Mouse (Mus musculus): ENCODE results near the gene Nt5c.
"Not testable (repeated sequence)": the region's sequence is repeated elsewhere in the genome, so short reads cannot be mapped to it uniquely, and the experiment has no call there.

The Nt5c gene

GRCm38 (mm10) chr11:115463397-115463796 is 28.3 kb downstream of the Nt5c start:
- no peak for DNase-seq

- DNase-seq = no peak
These were observed 29.3 kb downstream of the Nt5c start, which contains the start of gene Slc16a5 for GRCm38 (mm10) chr11:115462243-115462891. Gene Slc16a5 (plus strand): TSS chr11:115462474.

- no peak for DNase-seq
These were observed 29.8 kb downstream of the Nt5c start for GRCm38 (mm10) chr11:115461846-115462242.

GRCm38 (mm10) chr11:115460976-115461375 is 30.7 kb downstream of the Nt5c start:
- DNase-seq = no peak

GRCm38 (mm10) chr11:115457405-115457804 is 34.3 kb downstream of the Nt5c start:
- no peak for DNase-seq

GRCm38 (mm10) chr11:115456182-115456581 is 35.5 kb downstream of the Nt5c start:
- DNase-seq = no peak

- no peak for DNase-seq
These were observed 36.0 kb downstream of the Nt5c start for GRCm38 (mm10) chr11:115455619-115456018.

- DNase-seq = not testable (repeated sequence)
These were observed 36.8 kb downstream of the Nt5c start for GRCm38 (mm10) chr11:115454822-115455221.

GRCm38 (mm10) chr11:115453306-115453705 is 38.4 kb downstream of the Nt5c start:
- no peak for DNase-seq

- no peak for DNase-seq
These were observed 39.3 kb downstream of the Nt5c start for GRCm38 (mm10) chr11:115452281-115452860.

GRCm38 (mm10) chr11:115451781-115452241 is 39.9 kb downstream of the Nt5c start:
- no peak for DNase-seq

- DNase-seq = no peak
These were observed 41.5 kb downstream of the Nt5c start for GRCm38 (mm10) chr11:115450176-115450575.

- no peak for DNase-seq
These were observed 42.7 kb downstream of the Nt5c start for GRCm38 (mm10) chr11:115448998-115449397.

GRCm38 (mm10) chr11:115448075-115448474 is 43.6 kb downstream of the Nt5c start:
- DNase-seq = no peak

GRCm38 (mm10) chr11:115447321-115447885 is 44.3 kb downstream of the Nt5c start:
- no peak for DNase-seq

GRCm38 (mm10) chr11:115446906-115447305 is 44.8 kb downstream of the Nt5c start:
- DNase-seq = no peak

GRCm38 (mm10) chr11:115441417-115441816 is 50.2 kb downstream of the Nt5c start:
- no peak for DNase-seq
